Mouse (Mus musculus) right cerebral cortex, postnatal 14 days (tissue): ENCODE measurements around the gene Fgfr2.
"Not testable (repeated sequence)": the region's sequence is repeated elsewhere in the genome, so short reads cannot be mapped to it uniquely, and the experiment has no call there.

Experiments used
- DNase-seq: peaks from one replicate; pipeline ENCODE4 v3.0.0; 2022

Gene Fgfr2

GRCm38 (mm10) chr7:130621068-130621467 lies 2502.1 kb downstream of the Fgfr2 start:
- DNase-seq, result no peak

DNA sequence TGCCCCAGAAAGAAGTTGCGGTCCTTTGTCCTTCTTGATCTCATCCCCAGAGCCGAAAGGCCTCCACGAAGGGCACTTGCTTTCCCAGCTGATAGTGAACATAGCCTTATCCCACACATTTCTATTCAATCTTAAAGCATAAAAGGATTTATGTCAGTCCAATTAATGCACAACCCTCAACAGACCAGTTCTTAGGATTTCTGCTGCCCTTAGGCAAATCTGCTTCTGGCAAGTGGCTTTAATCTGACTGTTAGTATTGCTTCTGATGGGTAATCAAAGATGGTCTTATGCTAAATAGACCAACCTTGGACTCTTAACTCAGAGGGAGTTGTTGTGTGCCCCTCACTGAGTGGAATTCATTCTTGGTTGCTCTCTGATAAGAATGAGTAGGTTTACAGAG lies 2505.6 kb downstream of the Fgfr2 start:
- no peak for DNase-seq

DNA sequence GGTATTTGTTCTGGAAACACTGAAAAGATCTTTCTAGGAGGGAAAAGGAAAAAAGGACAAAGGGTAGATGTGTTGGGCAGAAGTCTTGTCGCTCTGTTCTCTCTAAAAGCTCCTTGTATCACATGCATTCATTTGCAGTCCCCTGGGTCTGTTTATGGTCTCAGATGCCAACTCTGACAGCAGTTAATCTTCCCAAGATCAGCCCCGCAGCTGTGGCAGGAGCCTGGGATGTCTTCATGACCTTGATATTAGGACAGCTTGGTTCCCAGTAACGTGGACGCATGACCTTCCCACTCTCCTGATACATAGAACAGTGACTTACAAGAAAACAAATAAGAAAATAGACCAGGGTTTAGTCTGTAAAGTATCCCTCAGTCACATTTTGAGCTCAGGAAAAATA lies 2509.2 kb downstream of the Fgfr2 start:
- DNase-seq, result no peak

DNA sequence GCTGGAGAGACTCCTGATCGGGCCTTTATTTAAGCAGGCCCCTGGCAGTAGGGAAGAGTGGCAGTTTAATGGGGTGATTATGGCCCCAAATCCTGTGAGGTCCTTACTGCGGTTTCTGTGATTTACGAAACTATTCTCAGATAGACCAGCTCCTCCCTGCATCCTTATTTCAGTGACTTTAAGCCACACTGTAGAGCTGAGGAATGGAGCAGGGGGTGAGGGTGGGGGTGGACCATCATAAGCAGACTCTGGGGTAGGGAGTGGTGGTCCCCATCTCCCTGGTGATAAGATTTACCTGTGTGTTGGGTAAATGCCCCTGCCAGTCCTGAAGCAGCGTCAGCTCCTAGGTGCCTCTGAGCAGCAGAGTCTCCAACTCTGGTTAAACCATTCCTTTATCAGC lies 2516.2 kb downstream of the Fgfr2 start:
- no peak for DNase-seq

DNA sequence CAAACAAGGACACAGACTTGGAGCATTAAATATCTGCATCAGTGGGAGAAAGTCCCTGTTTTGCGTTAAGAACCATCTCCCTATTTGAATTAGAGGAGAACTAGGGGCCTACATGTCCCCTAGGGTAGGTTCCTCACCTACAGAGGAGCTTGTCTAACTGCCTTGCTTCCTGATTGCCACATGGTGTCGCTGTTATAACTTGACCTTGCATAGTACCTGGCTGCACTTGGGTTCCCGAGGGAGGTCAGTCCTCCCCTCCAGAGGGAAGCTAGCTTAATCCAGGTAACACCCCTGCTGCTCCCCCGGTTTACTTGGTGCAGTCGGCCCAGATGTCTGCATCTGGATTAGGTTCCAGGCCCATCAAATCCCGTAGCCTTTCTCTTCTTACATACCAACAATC lies 2518.0 kb downstream of the Fgfr2 start:
- no peak for DNase-seq

GRCm38 (mm10) chr7:130604390-130604789 lies 2518.8 kb downstream of the Fgfr2 start:
- no peak for DNase-seq

DNA sequence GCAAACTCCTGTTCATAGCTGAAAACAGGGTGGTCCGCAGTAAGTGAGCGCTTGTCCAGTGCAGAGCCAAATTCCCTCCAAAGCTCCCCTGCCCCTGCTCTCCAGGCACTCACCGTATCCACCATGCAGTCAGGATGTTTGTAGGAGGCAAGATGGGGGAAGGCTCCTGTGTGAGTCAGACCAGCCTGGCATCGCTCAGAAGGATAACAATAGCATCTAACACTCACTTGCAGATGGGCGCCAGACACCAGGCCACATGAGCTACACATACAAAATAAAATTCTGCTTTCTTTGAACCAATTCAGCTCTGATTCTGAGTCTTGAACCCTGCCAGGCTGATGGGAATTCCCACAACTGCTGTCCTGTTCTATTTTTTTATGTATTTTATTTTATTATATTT lies 2519.6 kb downstream of the Fgfr2 start:
- peak; percentile 17 for DNase-seq

DNA sequence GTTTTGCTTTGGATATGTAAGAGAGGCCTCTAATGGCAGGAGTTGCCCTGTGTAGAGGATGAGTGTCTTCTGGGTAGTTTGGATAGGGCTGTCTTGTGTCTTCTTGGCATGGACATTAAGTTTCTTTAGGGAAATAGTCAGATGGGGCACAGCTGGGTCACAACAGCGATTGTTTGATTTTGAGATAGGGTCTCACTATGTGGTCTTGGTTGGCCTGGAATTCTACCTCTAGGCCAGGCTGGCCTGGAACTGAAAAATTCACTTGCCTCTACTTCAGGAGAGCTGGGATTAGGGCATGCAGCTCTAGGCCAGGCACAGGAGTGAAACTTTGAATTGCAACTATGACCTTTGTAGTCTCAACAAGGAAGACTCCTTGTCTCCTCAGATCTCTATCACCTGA lies 2520.3 kb downstream of the Fgfr2 start:
- no peak for DNase-seq

GRCm38 (mm10) chr7:130600546-130600945 lies 2522.6 kb downstream of the Fgfr2 start:
- no peak for DNase-seq

DNA sequence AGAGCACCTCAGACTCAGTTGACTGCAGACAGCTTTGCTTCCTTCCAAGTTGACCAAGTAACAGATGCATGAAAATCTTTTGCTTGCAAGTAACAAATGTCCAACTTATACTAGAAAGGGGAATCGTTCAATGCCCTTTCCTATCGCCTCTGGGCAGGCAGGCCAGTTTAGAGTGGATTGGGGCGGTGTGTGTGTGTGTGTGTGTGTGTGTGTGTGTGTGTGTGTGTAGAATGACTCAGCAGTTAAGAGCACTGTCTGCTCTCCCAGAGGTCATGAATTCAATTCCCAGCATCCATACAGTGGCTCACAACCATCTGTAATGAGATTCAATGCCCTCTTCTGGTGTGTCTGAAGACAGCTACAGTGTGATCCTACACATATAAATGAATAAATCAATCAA lies 2523.1 kb downstream of the Fgfr2 start:
- DNase-seq, result no peak

DNA sequence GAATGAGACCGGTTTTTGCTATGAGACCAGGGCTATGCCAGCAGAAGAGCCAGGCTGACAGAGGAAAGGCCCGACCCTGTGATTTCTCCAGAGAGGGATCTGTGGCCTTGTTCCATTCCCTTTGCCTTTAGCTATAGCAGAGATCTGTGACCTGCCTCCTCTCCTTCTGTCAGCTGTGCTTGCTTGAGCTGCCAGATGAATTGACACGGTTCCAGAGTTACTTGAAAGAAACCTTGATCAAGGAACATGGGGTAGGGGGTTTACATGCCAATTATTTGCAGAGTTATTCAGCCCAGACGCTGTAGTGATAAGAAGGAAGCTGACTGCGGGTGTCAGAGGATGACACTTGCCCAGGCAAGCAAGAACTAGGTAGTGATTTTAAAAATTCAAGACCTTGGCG lies 2525.6 kb downstream of the Fgfr2 start:
- no peak for DNase-seq

DNA sequence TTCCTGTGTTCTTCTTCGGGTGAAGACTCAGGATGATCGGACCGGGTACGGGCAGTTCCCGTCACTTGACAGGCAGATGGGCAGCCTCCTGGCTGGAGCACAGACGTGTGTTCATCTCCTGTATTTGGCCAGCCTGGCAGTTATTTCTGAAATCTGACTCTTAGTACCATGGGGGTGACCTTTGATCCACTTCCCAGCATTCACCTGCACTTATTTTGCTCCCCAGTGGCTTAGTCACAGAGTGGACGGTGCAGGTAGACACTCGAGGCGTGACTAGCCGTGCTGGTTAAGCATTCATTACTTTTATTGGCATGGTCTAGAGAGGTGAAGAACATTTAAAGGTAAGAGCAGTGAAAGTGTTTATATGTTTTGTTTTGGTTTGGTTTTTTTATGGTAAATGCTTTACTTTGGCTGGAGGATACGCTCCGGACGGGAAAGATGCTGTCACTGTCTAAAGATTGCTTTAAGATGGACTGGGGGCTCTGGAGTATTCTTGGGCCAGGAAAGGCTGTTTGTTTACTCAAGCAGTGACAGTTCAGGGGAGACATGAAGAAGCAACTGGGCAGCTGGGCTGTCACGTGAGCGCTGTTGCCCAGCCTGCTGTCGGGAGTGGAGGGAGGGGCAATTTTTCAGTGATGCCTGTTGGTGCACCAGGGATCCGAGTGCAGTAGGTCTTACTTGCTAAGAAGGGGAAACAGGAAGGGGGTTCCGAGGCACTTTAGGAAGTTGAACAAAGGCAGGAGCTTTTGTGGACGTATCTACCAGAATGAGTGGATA lies 2526.9 kb downstream of the Fgfr2 start:
- not testable (repeated sequence) for DNase-seq

- DNase-seq, result not testable (repeated sequence)
These were observed 2529.5 kb downstream of the Fgfr2 start for GRCm38 (mm10) chr7:130593375-130594239.

- DNase-seq, result not testable (repeated sequence)
These were observed 2530.2 kb downstream of the Fgfr2 start for GRCm38 (mm10) chr7:130592975-130593374.

- no peak for DNase-seq
These were observed 2532.2 kb downstream of the Fgfr2 start for GRCm38 (mm10) chr7:130590845-130591437.

GRCm38 (mm10) chr7:130590081-130590828 lies 2532.9 kb downstream of the Fgfr2 start:
- no peak for DNase-seq

- DNase-seq, result no peak
These were observed 2536.6 kb downstream of the Fgfr2 start for GRCm38 (mm10) chr7:130586521-130587072.

DNA sequence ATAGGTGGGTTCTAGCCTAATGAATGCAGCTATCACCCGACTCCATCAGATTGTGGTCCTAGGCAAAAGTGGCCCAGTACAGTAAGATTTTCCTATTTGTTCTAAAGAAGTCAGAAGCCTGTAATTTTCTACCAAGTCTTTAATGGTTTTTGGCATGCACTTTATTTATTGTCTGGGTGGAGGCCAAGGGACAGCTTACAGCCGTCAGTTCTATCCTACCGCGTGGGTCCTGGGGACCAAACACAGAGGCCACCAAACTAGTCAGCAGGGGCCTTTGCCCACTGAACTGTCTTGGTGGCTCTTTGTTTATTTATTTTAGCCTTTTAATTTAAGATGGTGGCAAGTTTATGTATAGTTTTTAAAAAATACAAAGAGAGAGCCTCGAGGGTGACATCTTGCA lies 2544.5 kb downstream of the Fgfr2 start:
- DNase-seq, result no peak

GRCm38 (mm10) chr7:130578066-130578465 lies 2545.1 kb downstream of the Fgfr2 start:
- DNase-seq, result no peak

DNA sequence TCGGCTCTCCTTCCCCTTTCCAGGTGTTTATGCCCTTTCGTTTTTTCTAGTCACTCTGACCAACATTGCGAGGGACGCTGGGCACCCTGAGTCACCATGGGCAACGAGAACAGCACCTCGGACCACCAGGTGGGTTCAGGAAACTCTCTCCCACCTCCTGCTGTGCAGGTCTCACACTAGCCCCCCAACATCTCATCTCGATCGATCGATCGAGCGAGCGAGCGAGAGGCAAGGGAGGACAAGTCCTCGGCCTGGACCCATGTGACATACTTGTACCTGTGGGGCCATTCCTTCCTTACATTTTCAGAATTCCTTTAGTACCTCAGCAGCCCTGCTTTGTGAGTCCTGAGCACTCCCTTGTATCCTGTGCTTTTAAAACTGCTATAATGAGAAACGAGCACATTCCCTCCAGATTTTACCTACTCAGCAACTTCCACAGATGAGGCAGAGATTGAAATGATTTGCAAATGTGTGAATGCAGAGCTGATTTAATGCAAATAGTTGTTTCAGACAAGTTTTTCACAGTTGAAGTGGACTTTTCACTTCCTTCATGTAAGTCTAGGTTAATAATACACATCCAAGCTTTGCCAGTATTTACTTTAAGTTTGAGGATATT lies 2545.7 kb downstream of the Fgfr2 start, which contains the start of gene Tacc2:
TSS of gene Tacc2 (plus strand) at position 51 of the 616 bp plus-strand sequence.
- DNase-seq, result no peak

GRCm38 (mm10) chr7:130576981-130577380 lies 2546.2 kb downstream of the Fgfr2 start:
- DNase-seq, result no peak
